Mouse (Mus musculus) testis, adult 2 months (tissue): ENCODE results near the gene Olfr312. TPM values are rescaled to one million over a fixed set of nuclear protein-coding genes. Genes with fewer than 3 reads are reported as not detected.
"Not testable (repeated sequence)": the region's sequence is repeated elsewhere in the genome, so short reads cannot be mapped to it uniquely, and the experiment has no call there.

Source experiments
- H3K27ac ChIP-seq: fragments of 200-500 bp; 2 replicates; pipeline ENCODE4 v1.5.1; 2012; ENCODE audit warnings: low read depth, low read length; ENCODE audit not compliant: control insufficient read depth, insufficient read depth
- H3K27me3 ChIP-seq: fragments of 200-500 bp; 2 replicates; pipeline ENCODE4 v1.6.1; 2012; ENCODE audit warnings: mild to moderate bottlenecking, low read length, moderate library complexity; ENCODE audit not compliant: control insufficient read depth, insufficient read depth
- H3K36me3 ChIP-seq: fragments of 200-500 bp; 2 replicates; pipeline ENCODE4 v1.6.1; 2012; ENCODE audit warnings: mild to moderate bottlenecking, low read length; ENCODE audit not compliant: control insufficient read depth, insufficient read depth
- H3K4me1 ChIP-seq: fragments of 200-500 bp; 2 replicates; pipeline ENCODE4 v1.6.1; 2012; ENCODE audit warnings: low read length; ENCODE audit not compliant: control insufficient read depth, insufficient read depth
- H3K4me3 ChIP-seq: fragments of 200-500 bp; 2 replicates; pipeline ENCODE4 v1.5.1; 2012; ENCODE audit warnings: low read depth, mild to moderate bottlenecking, low read length, moderate library complexity, mixed read lengths; ENCODE audit not compliant: control insufficient read depth
- CTCF ChIP-seq: fragments of 200-500 bp; IDR thresholded peaks from 2 replicates; pipeline ENCODE4 v1.5.1; 2012; ENCODE audit warnings: low read depth, mild to moderate bottlenecking, inconsistent platforms, low read length, moderate library complexity; ENCODE audit not compliant: control insufficient read depth, insufficient read depth, insufficient replicate concordance
- POLR2A ChIP-seq: fragments of 200-500 bp; IDR thresholded peaks from 2 replicates; pipeline ENCODE4 v1.6.1; 2012; ENCODE audit warnings: low read depth, mild to moderate bottlenecking, inconsistent platforms, low read length, moderate library complexity; ENCODE audit not compliant: control insufficient read depth
- polyA plus RNA-seq: library from polyadenylated mRNA; depleted of rRNA; stranded (reverse); fragments of >200 nt; gene quantifications from 2 replicates; pipeline ENCODE4 v1.2.3, GENCODE M21; 2012

The Olfr312 gene
- polyA plus RNA-seq, 1 experiment = 0.02 TPM

GRCm38 (mm10) chr11:58790646-58791045, 38.4 kb upstream of the Olfr312 start:
- no peak overlapping the region for H3K4me3 ChIP-seq
- no peaks in the 10 kb centered on the region for H3K27me3 ChIP-seq
- peaks cover 9% of the 10 kb centered on the region; the same call in 1 of the 2 replicates for H3K4me1 ChIP-seq
- H3K27ac ChIP-seq = no peak overlapping the region
- TF ChIP-seq POLR2A (no peak), CTCF (no peak)
- H3K36me3 ChIP-seq = no peaks in the 10 kb centered on the region

DNA sequence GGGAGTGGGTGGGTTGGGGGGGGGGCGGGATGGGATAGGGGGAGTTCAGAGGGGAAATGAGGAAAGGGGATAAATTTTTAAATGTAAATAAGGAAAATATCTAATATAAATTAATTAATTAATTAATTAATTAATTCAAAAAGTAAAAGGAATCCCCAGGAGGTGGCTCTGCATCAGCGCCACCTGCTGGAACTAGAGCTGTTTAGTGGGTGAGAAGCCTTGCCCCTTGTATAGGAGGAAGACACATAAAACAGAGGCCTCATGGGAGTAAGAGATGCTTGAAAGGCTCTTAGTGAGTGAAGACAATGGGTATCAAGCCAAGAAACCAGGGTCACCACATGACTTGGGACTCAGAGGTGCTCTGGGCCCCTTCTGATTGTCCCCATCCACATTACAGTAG, 33.2 kb upstream of the Olfr312 start:
- no peak overlapping the region for H3K27ac ChIP-seq
- H3K36me3 ChIP-seq = no peaks in the 10 kb centered on the region
- no peaks in the 10 kb centered on the region for H3K27me3 ChIP-seq
- no peaks in the 10 kb centered on the region for H3K4me1 ChIP-seq
- TF ChIP-seq POLR2A (no peak), CTCF (no peak)
- no peak overlapping the region for H3K4me3 ChIP-seq

DNA sequence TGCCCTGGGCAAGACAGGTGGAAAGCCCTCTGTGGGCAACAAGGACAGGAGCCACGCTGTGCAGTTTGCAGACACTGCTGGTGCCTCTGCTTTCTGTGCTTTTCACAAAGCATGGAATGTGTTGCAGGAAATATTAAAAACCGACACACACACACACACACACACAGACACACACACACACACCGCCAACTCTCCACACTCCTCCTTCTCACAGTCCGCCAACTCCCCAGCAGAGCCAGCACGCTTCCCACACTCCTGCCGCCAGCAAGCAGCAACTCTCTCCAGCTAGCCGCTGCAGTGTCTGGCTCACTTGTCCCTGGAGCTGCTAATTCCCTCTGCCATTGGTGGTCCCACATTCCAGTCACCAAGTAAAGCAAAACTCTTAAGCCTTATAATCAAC, 32.2 kb upstream of the Olfr312 start:
- Histone ChIP-seq H3K4me1 (peaks cover 5% of the 10 kb centered on the region), H3K4me3 (no peak overlapping the region), H3K27me3 (no peaks in the 10 kb centered on the region), H3K27ac (no peak overlapping the region), H3K36me3 (no peaks in the 10 kb centered on the region)
- TF ChIP-seq CTCF = no peak
- no peak for TF ChIP-seq POLR2A

DNA sequence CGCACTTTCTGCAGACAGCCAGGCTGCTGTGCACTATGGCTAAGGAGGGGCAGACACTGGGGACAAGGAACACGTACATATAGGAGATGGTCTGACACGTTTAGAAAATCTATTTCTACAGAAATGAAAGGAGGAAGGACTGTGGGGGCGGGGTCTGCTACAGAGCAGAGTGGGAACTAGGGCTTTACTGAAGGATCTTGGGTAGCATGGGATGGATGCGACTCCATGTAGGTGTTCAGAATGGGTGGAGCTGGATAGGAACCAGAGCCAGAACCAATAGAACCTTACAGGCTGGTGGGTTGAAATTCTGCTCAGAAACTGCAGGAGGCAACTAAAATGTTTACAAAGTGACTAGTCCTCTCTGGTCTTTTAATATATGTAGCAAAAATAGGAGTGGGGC, 29.3 kb upstream of the Olfr312 start:
- Histone ChIP-seq H3K36me3 (no peaks in the 10 kb centered on the region), H3K4me3 (peak overlapping the region; percentile 5; the same call in 1 of the 2 replicates), H3K27ac (no peak overlapping the region), H3K27me3 (no peaks in the 10 kb centered on the region), H3K4me1 (peaks cover 7% of the 10 kb centered on the region)
- TF ChIP-seq POLR2A (no peak), CTCF (no peak)

- no peaks in the 10 kb centered on the region for H3K27me3 ChIP-seq
- peaks cover 7% of the 10 kb centered on the region for H3K4me1 ChIP-seq
- TF ChIP-seq CTCF = no peak
- peak; percentile 85 for TF ChIP-seq POLR2A
- H3K4me3 ChIP-seq = peak within 1 kb of the TSS; percentile 85
- no peaks in the 10 kb centered on the region for H3K36me3 ChIP-seq
- H3K27ac ChIP-seq = no peak within 1 kb of the TSS
Observed at GRCm38 (mm10) chr11:58801558-58802228, 27.3 kb upstream of the Olfr312 start, which contains the start of gene Fam183b. Gene Fam183b, minus strand, starts transcription at chr11:58801960.

DNA sequence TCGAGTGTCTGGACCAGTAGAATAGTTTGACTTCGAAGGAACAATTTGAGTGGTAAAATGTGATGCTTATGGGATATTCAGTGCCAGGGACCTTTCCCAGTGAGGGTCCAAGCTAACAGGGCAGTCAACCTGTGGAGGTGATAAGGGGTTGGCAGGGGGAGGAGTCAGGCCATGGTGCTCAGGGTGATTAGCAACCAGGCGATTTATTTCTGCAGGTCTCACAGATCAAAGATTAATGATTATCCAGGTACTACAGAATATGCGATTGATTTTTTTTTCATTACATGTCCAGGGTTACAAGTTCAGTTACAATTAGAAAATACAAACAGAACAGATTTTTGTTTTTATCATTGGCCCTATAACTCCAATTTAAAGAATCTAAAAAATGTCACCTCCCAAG, 25.2 kb upstream of the Olfr312 start:
- Histone ChIP-seq H3K4me3 (0 out of 2 replicates have a peak overlapping the region, but pooled peaks have one; percentile 27), H3K27me3 (no peaks in the 10 kb centered on the region), H3K4me1 (peaks cover 7% of the 10 kb centered on the region), H3K36me3 (no peaks in the 10 kb centered on the region), H3K27ac (no peak overlapping the region)
- TF ChIP-seq CTCF (no peak), POLR2A (no peak)

- Histone ChIP-seq H3K27ac (no peak overlapping the region), H3K27me3 (no peaks in the 10 kb centered on the region), H3K4me1 (peaks cover 7% of the 10 kb centered on the region), H3K36me3 (no peaks in the 10 kb centered on the region), H3K4me3 (no peak overlapping the region)
- no peak for TF ChIP-seq CTCF
- no peak for TF ChIP-seq POLR2A
Observed at GRCm38 (mm10) chr11:58804393-58804792, 24.6 kb upstream of the Olfr312 start.

- peak; percentile 82; the same call in 1 of the 2 replicates for TF ChIP-seq CTCF
- no peak for TF ChIP-seq POLR2A
Observed at GRCm38 (mm10) chr11:58812001-58812400, 17.0 kb upstream of the Olfr312 start.

GRCm38 (mm10) chr11:58814700-58815099, 14.3 kb upstream of the Olfr312 start, which contains the start of gene Olfr313:
Gene Olfr313, plus strand, starts transcription at chr11:58815000.
- not testable (repeated sequence) for H3K4me1 ChIP-seq, H3K27me3 ChIP-seq, H3K27ac ChIP-seq, H3K4me3 ChIP-seq, H3K36me3 ChIP-seq

More at GRCm38 (mm10) chr11:58812001-58812400, 17.0 kb upstream of the Olfr312 start:
- H3K27ac ChIP-seq = no peak overlapping the region
- H3K36me3 ChIP-seq = no peaks in the 10 kb centered on the region
- no peak overlapping the region for H3K4me3 ChIP-seq
- no peaks in the 10 kb centered on the region for H3K27me3 ChIP-seq
- no peaks in the 10 kb centered on the region for H3K4me1 ChIP-seq
